Mouse (Mus musculus) limb, embryonic 10.5 days (tissue): ENCODE results near the gene Helz. TPM values are rescaled to one million over a fixed set of nuclear protein-coding genes. Genes with fewer than 3 reads are reported as not detected.
"Not testable (repeated sequence)": the region's sequence is repeated elsewhere in the genome, so short reads cannot be mapped to it uniquely, and the experiment has no call there.

Experiments
- DNase-seq: peaks from one replicate; pipeline ENCODE4 v3.0.0-alpha.2; 2017; ENCODE audit warnings: low spot score
- H3K27ac ChIP-seq: fragments of 300-500 bp; sonication (generic); 2 replicates; pipeline ENCODE4 v1.5.1; 2016; ENCODE audit warnings: mild to moderate bottlenecking
- H3K27me3 ChIP-seq: fragments of 300-500 bp; sonication (generic); 2 replicates; pipeline ENCODE4 v1.6.1; 2016; ENCODE audit warnings: low read depth, mild to moderate bottlenecking; ENCODE audit not compliant: poor library complexity, severe bottlenecking
- H3K36me3 ChIP-seq: fragments of 300-500 bp; sonication (generic); 2 replicates; pipeline ENCODE4 v1.6.1; 2016; ENCODE audit warnings: mild to moderate bottlenecking, moderate library complexity
- H3K4me1 ChIP-seq: fragments of 300-500 bp; sonication (generic); 2 replicates; pipeline ENCODE4 v1.6.1; 2016
- H3K4me3 ChIP-seq: fragments of 300-500 bp; sonication (generic); 2 replicates; pipeline ENCODE4 v1.5.1; 2016; ENCODE audit warnings: mild to moderate bottlenecking, moderate library complexity
- H3K9me3 ChIP-seq: fragments of 300-500 bp; sonication (generic); replicated peaks from 2 replicates; pipeline ENCODE4 v1.6.1; 2016; ENCODE audit warnings: mild to moderate bottlenecking
- WGBS: fragments of 180-500 bp; shearing (Covaris S2); methylation state at CpG from one replicate; pipeline ENCODE4 v1.1.7; 2016; 5-methylcytosine and 5-hydroxymethylcytosine counted together
- polyA plus RNA-seq: library from polyadenylated mRNA; unstranded; fragments of >200 nt; fragmentation: Nextera tagmentation; extraction: Ambion mirVana; gene quantifications from 2 replicates; pipeline ENCODE4 v1.2.1, GENCODE M21; 2016

Gene Helz
- polyA plus RNA-seq, 1 experiment from 2014 or later: 24.8 TPM

DNA sequence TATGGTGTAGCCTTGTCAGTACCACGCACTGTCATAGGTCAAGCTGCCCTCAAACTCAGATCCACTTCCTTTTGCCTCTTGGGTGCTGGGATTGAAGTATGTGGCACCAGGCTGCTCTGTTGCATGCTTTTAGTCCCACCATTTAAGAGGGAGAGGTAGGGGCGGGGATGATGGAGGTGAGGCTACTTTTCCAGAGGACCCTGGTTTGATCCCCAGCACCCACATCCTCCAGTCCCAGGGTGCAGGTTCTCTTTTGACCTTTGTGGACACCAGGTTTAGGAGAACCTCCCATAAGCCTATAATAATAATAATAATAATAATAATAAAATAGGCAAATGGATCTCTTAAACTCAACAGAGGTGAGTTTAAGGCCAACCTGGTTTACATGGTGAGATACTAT is 23.6 kb downstream of the Helz start:
- Histone ChIP-seq H3K27ac (no peak overlapping the region), H3K4me3 (no peak overlapping the region), H3K36me3 (peaks cover 82% of the 10 kb centered on the region), H3K4me1 (peaks cover 19% of the 10 kb centered on the region), H3K9me3 (no peaks in the 10 kb centered on the region), H3K27me3 (no peaks in the 10 kb centered on the region)
- no peak for DNase-seq
- WGBS: 93% methylated on average over 2 of the region's 2 CpGs

DNA sequence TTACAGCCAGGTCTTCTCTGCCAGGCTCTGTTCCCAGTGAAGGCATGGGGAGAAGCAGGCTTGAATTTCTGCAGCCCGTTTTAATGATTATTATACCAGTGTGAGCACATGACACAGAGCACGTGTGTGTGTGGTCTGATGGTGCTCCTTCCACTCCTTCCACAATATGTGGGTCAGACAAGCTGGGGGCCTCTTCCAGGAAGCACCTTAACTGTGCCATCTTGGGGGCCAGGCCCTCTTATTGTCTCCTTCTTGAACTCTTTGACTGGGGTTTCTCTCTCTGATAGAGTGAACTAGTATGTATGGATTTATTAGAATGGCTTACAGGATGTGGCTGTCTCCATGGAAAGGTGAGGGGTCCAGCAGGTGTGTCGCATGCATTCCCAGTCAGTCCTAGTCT is 24.8 kb downstream of the Helz start:
- DNase-seq: no peak
- no peak overlapping the region for H3K27ac ChIP-seq
- no peaks in the 10 kb centered on the region for H3K9me3 ChIP-seq
- no peaks in the 10 kb centered on the region for H3K27me3 ChIP-seq
- peaks cover 19% of the 10 kb centered on the region for H3K4me1 ChIP-seq
- peaks cover 82% of the 10 kb centered on the region for H3K36me3 ChIP-seq
- WGBS: 89% methylated on average over 3 of the region's 3 CpGs
- H3K4me3 ChIP-seq: no peak overlapping the region

DNA sequence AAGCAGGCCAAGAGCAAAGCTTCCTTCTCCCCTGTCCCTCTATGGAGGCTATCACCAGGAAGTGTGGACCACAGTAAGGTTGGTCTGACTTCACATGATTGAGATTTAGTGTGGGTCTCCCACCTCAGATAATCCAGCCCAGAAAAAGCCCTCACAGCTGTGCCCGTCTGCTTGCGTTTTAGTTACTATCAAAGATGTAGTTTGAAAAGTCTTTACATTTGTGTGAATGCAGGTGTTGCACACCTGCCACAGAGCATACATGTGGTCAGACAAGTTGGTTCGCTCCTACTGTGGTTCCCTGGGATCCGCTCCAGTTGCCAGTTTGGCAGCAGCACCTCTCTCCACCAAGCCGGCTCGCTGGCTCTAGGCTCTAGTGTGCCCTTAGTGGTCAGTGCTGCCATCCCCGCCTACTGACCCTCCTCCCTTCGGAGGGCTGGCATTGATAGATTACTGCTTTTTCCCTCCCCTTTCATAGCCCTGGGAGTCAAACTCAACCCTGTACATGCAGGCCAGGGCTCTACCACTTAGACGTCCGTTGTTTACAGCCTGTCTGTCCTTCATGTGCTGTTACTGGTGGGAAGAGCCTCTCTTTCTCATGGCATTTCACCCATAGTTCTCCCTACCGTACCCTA is 25.4 kb downstream of the Helz start:
- H3K4me1 ChIP-seq: peaks cover 19% of the 10 kb centered on the region
- H3K9me3 ChIP-seq: no peaks in the 10 kb centered on the region
- DNase-seq: no peak
- 47% methylated on average over 11 of the region's 11 CpGs for WGBS
- H3K27me3 ChIP-seq: no peaks in the 10 kb centered on the region
- H3K27ac ChIP-seq: no peak overlapping the region
- H3K36me3 ChIP-seq: peaks cover 82% of the 10 kb centered on the region
- H3K4me3 ChIP-seq: no peak overlapping the region

DNA sequence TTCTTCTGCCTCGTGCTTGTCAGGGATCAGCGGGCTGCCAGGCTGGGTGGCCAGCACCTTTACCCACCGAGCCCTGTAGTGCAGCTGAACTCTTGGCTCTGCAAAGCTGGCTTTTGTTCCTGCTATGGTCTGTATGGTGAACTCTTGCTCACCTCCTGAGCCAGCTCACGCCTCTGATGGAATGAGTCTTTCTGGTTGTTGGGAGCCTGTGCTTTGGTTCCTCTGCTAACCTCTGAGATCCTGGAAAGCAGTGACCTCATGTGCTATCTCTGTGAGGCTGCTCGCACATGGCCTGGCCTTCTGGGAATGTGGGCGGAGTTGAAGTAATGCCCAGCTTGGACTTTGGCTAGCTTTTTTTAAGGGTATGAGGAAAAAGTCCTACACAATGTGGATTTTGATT is 26.1 kb downstream of the Helz start:
- H3K27ac ChIP-seq: no peak overlapping the region
- 59% methylated on average over 6 of the region's 6 CpGs for WGBS
- no peak overlapping the region for H3K4me3 ChIP-seq
- H3K9me3 ChIP-seq: no peaks in the 10 kb centered on the region
- no peak for DNase-seq
- H3K4me1 ChIP-seq: peaks cover 19% of the 10 kb centered on the region
- no peaks in the 10 kb centered on the region for H3K27me3 ChIP-seq
- peaks cover 82% of the 10 kb centered on the region for H3K36me3 ChIP-seq

DNA sequence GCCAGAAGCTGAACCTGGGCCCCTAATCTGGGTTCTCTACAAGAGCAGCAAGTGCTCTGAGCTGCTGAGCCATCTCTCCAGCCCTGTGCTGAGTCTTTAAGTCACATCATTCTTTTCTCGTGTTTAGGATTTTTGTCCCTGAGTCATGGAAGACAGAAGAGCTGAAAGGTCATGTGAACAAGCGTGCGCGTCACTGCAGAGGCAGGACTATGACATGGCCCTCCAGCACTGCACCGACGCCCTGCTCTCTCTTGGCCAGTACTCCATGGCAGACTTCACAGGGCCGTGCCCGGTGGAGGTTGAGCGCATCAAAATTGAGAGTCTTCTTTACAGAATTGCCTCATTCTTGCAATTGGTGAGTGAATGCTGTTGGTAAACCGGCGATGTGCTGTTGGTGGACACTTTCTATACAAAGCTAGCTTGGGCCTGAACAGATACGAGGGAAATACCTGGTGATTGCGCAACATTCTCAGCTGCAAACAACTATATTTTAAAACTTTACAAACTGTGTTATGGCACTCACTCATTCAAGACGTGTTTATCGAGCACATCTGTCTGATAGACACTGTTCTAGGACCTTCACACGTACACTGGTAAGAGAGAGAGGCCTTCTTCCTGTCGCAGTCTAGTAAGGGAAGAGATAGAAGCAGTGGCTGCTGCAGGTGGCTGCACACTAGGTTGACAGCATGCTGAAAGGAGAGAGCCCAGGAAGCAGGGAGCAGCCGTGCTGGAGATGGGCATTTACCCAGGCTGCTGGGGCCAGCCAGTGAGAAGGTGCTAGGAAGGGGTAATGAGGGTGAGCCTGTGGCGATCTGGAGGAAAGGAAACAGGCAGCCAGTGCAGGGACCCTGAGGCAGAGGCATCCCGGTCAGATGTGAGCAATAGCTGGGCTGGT is 27.3 kb downstream of the Helz start:
- no peak overlapping the region for H3K27ac ChIP-seq
- H3K4me3 ChIP-seq: no peak overlapping the region
- WGBS: 95% methylated on average over 20 of the region's 20 CpGs
- H3K4me1 ChIP-seq: peaks cover 19% of the 10 kb centered on the region
- peaks cover 81% of the 10 kb centered on the region for H3K36me3 ChIP-seq
- no peaks in the 10 kb centered on the region for H3K27me3 ChIP-seq
- DNase-seq: no peak
- no peaks in the 10 kb centered on the region for H3K9me3 ChIP-seq

DNA sequence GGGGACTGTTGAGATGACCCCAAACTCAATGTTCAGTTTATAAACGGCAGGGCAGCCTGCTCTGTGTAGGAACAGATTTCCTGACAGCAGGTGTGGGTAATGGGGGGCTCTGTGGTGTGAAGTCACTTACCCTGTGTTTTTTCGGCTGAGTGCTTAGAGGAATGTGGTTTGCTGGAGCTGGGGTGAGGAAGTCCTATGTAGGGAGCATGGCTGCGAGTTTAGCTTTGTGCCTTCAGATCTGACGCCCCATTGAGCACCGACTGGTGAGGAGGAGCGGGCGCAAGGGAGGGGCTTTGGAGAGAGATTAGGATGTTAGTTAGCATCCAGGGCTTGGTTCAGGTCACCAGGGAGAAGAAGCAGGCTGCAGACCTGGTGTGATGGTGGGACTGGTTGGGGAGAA is 28.5 kb downstream of the Helz start:
- 90% methylated on average over 7 of the region's 7 CpGs for WGBS
- Histone ChIP-seq H3K27ac (no peak overlapping the region), H3K9me3 (no peaks in the 10 kb centered on the region), H3K4me3 (no peak overlapping the region), H3K36me3 (peaks cover 82% of the 10 kb centered on the region), H3K27me3 (no peaks in the 10 kb centered on the region), H3K4me1 (peaks cover 19% of the 10 kb centered on the region)
- DNase-seq: no peak

DNA sequence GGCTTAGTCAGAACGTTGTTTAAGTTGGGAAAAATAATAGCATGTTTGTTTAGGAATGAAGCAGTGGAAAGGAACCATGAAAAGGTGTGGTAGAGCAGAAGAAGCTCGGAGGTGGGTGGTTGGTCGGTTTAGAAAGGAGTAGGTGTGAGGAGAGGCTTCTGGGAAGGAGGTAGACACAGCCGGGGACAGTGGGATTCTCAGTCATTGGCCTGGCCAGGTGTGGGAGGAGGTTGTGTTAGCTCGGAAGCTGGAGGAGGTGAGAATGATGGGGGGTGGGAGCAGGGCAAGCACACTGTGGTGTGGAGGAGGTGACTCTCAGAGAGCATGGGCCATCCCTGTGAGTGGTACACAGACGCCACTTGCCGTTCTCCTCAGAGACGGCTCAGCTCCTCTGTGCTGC is 29.7 kb downstream of the Helz start:
- Histone ChIP-seq H3K4me1 (peaks cover 15% of the 10 kb centered on the region), H3K36me3 (peaks cover 78% of the 10 kb centered on the region), H3K27ac (no peak overlapping the region), H3K4me3 (no peak overlapping the region), H3K27me3 (no peaks in the 10 kb centered on the region), H3K9me3 (no peaks in the 10 kb centered on the region)
- 87% methylated on average over 8 of the region's 8 CpGs for WGBS
- DNase-seq: no peak

DNA sequence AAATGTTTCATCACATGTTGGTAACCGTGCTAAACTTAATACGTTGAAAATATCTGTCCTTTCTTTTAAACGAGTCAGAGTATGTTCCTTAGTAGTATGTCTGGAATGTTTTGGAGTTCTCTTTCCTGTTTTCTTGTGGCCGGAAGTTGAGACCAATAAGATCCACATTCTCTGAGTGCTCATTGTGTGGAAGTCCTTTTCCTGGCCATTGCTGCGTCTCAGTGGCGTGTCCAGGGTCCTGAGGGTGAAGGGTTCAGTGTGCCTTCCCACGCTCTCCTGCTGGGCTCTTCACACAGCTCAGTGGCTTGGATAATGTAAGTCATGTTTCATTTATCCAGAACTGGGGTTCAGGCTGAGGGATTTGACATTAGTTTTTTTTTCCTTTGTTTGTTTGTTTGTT is 30.5 kb downstream of the Helz start:
- 92% methylated on average over 7 of the region's 7 CpGs for WGBS
- H3K27ac ChIP-seq: no peak overlapping the region
- H3K4me3 ChIP-seq: no peak overlapping the region
- no peak for DNase-seq
- H3K9me3 ChIP-seq: no peaks in the 10 kb centered on the region
- H3K4me1 ChIP-seq: peaks cover 7% of the 10 kb centered on the region
- peaks cover 72% of the 10 kb centered on the region for H3K36me3 ChIP-seq
- no peaks in the 10 kb centered on the region for H3K27me3 ChIP-seq

DNA sequence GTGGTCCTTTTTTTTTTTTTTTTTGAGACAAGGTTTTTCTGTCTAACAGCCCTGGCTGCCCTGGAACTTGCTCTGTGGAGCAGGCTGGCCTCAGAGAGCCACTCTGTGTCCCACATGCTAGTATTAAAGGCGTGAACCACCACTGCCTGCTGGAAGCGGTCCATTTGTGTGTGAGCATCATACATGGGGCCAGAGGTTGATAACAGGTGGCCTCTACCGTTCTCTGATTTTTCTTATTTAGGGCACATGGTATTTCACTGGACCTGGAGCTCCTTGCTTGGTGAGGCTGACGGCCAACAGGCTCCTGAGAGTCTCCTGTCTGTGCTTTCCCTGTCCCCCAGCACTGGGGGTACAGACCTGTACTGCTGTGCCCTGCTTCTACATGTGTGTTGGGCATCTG is 33.1 kb downstream of the Helz start:
- Histone ChIP-seq H3K36me3 (peaks cover 71% of the 10 kb centered on the region), H3K4me1 (peaks cover 8% of the 10 kb centered on the region), H3K4me3 (no peak overlapping the region), H3K9me3 (no peaks in the 10 kb centered on the region), H3K27me3 (no peaks in the 10 kb centered on the region), H3K27ac (no peak overlapping the region)
- no peak for DNase-seq
- 88% methylated on average over 4 of the region's 4 CpGs for WGBS

DNA sequence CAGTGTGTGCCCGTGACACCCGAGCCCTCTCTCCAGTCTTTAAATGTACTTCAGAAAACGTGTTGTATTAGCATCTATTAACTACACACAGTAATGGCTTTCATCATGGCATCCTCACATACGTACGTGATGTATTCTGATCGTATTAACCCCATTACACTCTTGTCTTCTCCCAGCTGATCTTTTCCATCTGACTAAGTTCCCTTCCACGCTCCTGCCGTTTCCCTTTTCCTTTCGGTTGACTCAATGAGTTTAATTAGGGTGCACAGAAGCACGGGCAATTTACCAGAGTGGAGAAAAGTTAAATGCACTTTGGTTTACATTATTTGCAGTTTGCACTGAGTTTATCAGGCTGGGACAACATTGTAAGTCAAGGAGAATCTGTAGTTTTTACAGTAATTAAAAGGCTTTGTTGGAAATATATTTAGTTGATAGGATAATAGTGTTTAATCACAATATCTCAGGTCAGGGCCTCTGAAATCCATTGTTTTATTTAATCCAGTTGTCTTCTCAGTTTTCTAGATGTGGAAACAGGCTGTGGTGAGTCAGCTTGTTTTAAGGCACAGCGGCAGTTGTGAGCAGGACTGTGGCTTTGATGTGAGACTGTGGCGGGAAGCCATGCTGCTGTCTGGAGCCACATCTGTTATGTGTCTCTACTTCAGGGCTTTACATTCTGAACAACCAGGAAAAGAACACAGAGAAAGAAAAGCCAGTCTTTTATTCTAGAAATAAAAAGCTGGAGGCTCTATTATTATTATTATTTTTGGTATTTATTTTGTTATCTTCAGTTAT is 37.1 kb downstream of the Helz start:
- 66% methylated on average over 12 of the region's 12 CpGs for WGBS
- Histone ChIP-seq H3K9me3 (no peaks in the 10 kb centered on the region), H3K27ac (no peak overlapping the region), H3K36me3 (peaks cover 56% of the 10 kb centered on the region), H3K4me1 (peaks cover 8% of the 10 kb centered on the region), H3K4me3 (no peak overlapping the region), H3K27me3 (no peaks in the 10 kb centered on the region)
- no peak for DNase-seq

DNA sequence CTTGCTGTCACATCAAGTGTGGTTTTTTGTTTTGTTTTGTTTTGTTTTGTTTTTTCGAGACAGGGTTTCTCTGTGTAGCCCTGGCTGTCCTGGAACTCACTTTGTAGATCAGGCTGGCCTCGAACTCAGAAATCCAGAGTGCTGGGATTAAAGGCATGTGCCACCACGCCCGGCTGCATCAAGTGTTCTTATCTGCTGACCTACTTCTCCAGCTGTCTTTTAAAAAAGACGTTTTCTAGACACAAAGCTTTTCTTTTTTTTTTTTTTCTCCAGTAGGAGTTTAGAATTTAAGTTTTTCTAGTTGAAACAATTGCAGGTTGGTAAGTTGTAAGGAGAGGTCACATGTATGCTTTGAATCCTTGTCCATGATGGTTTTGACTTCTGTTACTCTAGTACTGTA is 38.4 kb downstream of the Helz start:
- WGBS: 88% methylated on average over 5 of the region's 5 CpGs
- H3K36me3 ChIP-seq: peaks cover 46% of the 10 kb centered on the region
- H3K27ac ChIP-seq, DNase-seq, H3K4me1 ChIP-seq, H3K4me3 ChIP-seq, H3K9me3 ChIP-seq, H3K27me3 ChIP-seq: not testable (repeated sequence)

DNA sequence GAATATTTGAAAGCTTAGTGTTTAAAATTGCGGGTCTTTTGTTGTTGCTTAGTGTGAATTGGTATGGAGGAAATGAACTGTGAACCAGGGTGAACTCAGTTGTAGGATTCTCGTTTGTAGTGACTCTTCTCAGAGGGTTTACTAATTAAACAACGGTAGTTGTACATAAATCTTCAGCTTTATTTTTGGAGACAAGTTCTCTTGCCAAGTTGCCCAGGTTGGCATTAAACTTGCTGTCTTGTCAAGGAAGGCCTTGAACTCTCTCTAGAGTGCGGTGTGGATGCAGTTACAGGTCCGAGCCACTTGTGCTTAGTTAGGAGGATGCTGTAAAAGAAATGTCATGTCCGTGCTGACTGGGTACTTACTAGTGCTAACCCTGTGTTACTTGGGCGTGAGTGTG is 39.4 kb downstream of the Helz start:
- Histone ChIP-seq H3K4me3 (no peak overlapping the region), H3K27me3 (no peaks in the 10 kb centered on the region), H3K36me3 (peaks cover 43% of the 10 kb centered on the region), H3K9me3 (no peaks in the 10 kb centered on the region), H3K27ac (no peak overlapping the region), H3K4me1 (peaks cover 8% of the 10 kb centered on the region)
- WGBS: 87% methylated on average over 7 of the region's 7 CpGs
- no peak for DNase-seq

DNA sequence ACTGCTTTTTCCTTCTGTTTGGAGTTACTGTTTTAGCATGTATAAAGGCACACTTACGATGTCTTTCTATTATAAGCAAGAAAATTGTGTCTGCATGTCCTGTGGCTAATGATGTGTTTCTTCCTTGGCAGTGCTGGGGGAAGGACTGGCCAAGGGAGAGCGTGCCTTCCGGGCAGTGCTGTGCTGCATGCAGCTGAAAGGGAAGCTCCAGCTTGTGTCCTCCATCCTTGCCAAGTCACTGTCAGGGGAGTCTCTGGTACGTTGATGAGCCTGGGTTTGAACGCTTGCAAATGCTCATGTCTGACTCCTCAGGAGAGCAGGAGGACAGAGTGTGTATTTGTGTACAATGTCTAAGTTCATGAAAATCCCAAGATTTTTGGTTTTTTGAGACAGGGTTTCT is 44.8 kb downstream of the Helz start:
- H3K4me1 ChIP-seq: no peaks in the 10 kb centered on the region
- WGBS: 96% methylated on average over 5 of the region's 5 CpGs
- no peaks in the 10 kb centered on the region for H3K27me3 ChIP-seq
- no peak overlapping the region for H3K27ac ChIP-seq
- no peak overlapping the region for H3K4me3 ChIP-seq
- DNase-seq: no peak
- no peaks in the 10 kb centered on the region for H3K9me3 ChIP-seq
- peaks cover 57% of the 10 kb centered on the region for H3K36me3 ChIP-seq
